Mouse (Mus musculus): ENCODE data around the gene Ehd2. TPM values are rescaled to one million over a fixed set of nuclear protein-coding genes. Genes with fewer than 3 reads are reported as not detected.

The Ehd2 gene
- total RNA-seq, 1 experiment from 2014 or later, result 0.15 TPM

Other genes starting within 250 kb of the Ehd2 start
- not detected in 2 replicates for gene Obox5, start 217.4 kb downstream of the Ehd2 start, total RNA-seq (2017)
- not detected in 2 replicates for gene Obox6, start 127.9 kb downstream of the Ehd2 start, total RNA-seq (2017)
- not detected in 2 replicates for gene Crx, start 87.6 kb downstream of the Ehd2 start, total RNA-seq (2017)
- not detected in 2 replicates for gene Crxos, start 85.0 kb downstream of the Ehd2 start, total RNA-seq (2017)
- 49.4 and 91.1 TPM in 2 replicates for gene Selenow, start 45.2 kb downstream of the Ehd2 start, total RNA-seq (2017)
- 279 and 439 TPM in 2 replicates for gene Nop53, start 21.5 kb downstream of the Ehd2 start, total RNA-seq (2017)
- gene Bicra, start 80.4 kb upstream of the Ehd2 start, total RNA-seq (2017), result 1.0 and 1.2 TPM in 2 replicates
- not detected in 2 replicates for gene Zfp541, start 94.2 kb upstream of the Ehd2 start, total RNA-seq (2017)
- gene Napa, start 130.9 kb upstream of the Ehd2 start, total RNA-seq (2017), result 44.4 and 53.9 TPM in 2 replicates
- 13.8 and 14.8 TPM in 2 replicates for gene Kptn, start 152.3 kb upstream of the Ehd2 start, total RNA-seq (2017)
- not detected in 2 replicates for gene Slc8a2, start 162.3 kb upstream of the Ehd2 start, total RNA-seq (2017)
- gene Meis3, start 207.5 kb upstream of the Ehd2 start, total RNA-seq (2017), result 1.6 and 3.4 TPM in 2 replicates

Data from hematopoietic stem cell, adult 5-6 weeks (primary cell).